Mouse (Mus musculus) ES-Bruce4 (cell line): ENCODE data around the gene Naaa.

Source experiments
- CTCF ChIP-seq: IDR thresholded peaks from one replicate; pipeline ENCODE4 v1.8.1; 2011; ENCODE audit warnings: low read depth, low read length
- EP300 ChIP-seq: IDR thresholded peaks from 2 replicates; pipeline ENCODE4 v1.6.1; 2011; ENCODE audit warnings: low read depth, low read length; ENCODE audit not compliant: insufficient read depth
- POLR2A ChIP-seq: IDR thresholded peaks from one replicate; pipeline ENCODE4 v1.8.1; 2011; ENCODE audit warnings: low read length; ENCODE audit not compliant: insufficient read depth

DNA sequence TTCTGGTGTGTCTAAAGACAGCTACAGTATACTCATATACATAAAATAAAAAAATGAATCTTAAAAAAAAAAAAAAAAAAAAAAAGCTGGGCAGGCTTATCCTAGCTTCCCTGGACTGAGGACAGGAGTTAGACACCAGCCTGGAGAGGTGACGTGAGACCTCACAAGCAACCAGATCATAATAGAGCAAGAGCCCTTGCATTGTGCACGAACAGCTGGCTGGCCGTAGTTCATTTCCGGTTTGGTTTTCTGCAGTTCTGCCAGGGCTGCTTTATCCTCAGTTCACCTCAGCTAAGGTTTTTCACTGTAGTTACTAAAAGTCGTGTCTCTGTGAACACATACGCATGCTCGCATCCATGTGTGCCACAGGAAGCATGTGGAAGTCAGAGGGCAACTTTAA lies 50.2 kb downstream of the Naaa start:
- TF ChIP-seq POLR2A (no peak), CTCF (no peak), EP300 (no peak)
